Mouse (Mus musculus) urinary bladder, postnatal 14 days (tissue): ENCODE results near the gene Rnf13.

Experiments used
- DNase-seq: peaks from one replicate; pipeline ENCODE4 v3.0.0; 2021; ENCODE audit warnings: low spot score

Gene Rnf13

GRCm38 (mm10) chr3:57845786-57846661 is 110.2 kb downstream of the Rnf13 start:
- no peak for DNase-seq

- no peak for DNase-seq
Observed at GRCm38 (mm10) chr3:57846662-57846911, 110.7 kb downstream of the Rnf13 start.

- DNase-seq, result peak; percentile 61
Observed at GRCm38 (mm10) chr3:57846912-57847759, 111.3 kb downstream of the Rnf13 start.

GRCm38 (mm10) chr3:57847760-57848185 is 111.9 kb downstream of the Rnf13 start, which contains the start of gene Pfn2:
Pfn2 (minus strand) TSS chr3:57848079.
- peak; percentile 65 for DNase-seq

GRCm38 (mm10) chr3:57882945-57883344 is 147.1 kb downstream of the Rnf13 start:
- DNase-seq, result no peak
